Mouse (Mus musculus) heart, adult 2 months (tissue): ENCODE measurements at regions not wholly inside any gene's neighbourhood (a gene's known extent, or its start where the extent isn't known, plus 50 kb on each side); places are given as distances from the start of the nearest gene placed in this dataset.

ENCODE experiments used
- CTCF ChIP-seq: fragments of 200-600 bp; IDR thresholded peaks from 2 replicates; pipeline ENCODE4 v1.8.1; 2022; ENCODE audit warnings: antibody characterized with exemption, mild to moderate bottlenecking, moderate library complexity
- POLR2A ChIP-seq: fragments of 200-500 bp; IDR thresholded peaks from 2 replicates; pipeline ENCODE4 v1.6.1; 2011; ENCODE audit warnings: mild to moderate bottlenecking, low read depth, low read length, control low read depth; ENCODE audit not compliant: insufficient read depth

GRCm38 (mm10) chr3:28185518-28185917 is 77.5 kb upstream of the Tnik start:
- no peak for TF ChIP-seq CTCF
- TF ChIP-seq POLR2A = no peak
